Mouse (Mus musculus): Measurements from ENCODE around the gene Gm13871. TPM values are rescaled to one million over a fixed set of nuclear protein-coding genes. Genes with fewer than 3 reads are reported as not detected.

Gm13871 gene
- not detected in 4 replicates for total RNA-seq (2023)

DNA sequence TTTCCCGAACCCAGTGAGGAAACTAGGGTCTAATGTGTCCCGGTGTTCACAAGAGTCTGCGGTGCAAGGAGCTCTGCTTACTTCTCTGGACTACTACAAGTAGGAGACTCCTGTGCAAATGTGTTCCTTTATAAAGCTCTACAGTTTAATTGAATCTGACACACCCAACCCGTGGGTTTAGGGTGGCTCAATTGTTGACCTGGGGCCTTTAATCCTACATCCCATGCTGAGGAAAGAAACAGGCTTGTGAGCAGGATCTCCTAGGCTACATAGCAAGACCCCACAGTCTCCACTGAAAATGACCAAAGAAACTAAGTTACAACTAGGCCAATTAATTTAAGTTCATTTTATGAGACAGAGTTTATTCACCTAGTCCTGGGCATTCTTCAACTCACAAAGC is at the start of gene Gm13871:
TSS of gene Gm13871 (minus strand) at position 101 of the 400 bp plus-strand sequence.

DNA sequence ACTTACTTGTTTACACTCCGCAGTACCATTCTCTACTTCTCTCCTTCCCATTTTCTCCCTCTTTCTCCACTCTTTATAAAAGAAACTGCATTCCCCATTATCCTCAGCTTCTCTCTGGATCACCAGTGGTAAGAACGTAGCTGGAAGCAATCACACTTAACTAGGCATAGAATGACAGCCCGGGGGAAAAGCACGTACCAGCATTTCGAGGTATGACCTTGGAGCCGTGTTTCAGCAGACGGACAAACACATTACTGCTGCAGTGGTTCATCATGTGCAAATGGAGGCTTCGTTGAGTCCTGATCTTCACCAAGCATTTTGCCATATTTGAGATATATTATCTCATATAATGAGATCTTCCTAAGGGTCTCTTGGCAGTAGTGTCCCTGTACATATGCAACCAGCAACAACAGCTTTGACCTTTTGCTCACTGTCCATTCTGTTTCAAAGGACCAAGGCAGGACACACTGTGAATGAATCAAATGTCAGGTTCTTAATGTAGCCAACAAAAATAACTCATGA is 44.7 kb upstream of the Gm13871 start, which contains the start of gene 2310002L09Rik:
TSS of gene 2310002L09Rik (minus strand) at position 472 of the 522 bp plus-strand sequence.

DNA sequence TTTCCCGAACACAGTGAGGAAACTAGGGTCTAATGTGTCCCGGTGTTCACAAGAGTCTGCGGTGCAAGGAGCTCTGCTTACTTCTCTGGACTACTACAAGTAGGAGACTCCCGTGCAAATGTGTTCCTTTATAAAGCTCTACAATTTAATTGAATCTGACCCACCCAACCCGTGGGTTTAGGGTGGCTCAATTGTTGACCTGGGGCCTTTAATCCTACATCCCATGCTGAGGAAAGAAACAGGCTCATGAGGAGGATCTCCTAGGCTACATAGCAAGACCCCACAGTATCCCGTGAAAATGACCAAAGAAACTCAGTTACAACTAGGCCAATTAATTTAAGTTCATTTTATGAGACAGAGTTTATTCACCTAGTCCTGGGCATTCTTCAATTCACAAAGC is 14.9 kb upstream of the Gm13871 start, which contains the start of gene Gm11756:
TSS of gene Gm11756 (minus strand) at position 101 of the 400 bp plus-strand sequence.

DNA sequence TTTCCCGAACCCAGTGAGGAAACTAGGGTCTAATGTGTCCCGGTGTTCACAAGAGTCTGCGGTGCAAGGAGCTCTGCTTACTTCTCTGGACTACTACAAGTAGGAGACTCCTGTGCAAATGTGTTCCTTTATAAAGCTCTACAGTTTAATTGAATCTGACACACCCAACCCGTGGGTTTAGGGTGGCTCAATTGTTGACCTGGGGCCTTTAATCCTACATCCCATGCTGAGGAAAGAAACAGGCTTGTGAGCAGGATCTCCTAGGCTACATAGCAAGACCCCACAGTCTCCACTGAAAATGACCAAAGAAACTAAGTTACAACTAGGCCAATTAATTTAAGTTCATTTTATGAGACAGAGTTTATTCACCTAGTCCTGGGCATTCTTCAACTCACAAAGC is 14.7 kb downstream of the Gm13871 start, which contains the start of gene Gm11757:
TSS of gene Gm11757 (minus strand) at position 101 of the 400 bp plus-strand sequence.

DNA sequence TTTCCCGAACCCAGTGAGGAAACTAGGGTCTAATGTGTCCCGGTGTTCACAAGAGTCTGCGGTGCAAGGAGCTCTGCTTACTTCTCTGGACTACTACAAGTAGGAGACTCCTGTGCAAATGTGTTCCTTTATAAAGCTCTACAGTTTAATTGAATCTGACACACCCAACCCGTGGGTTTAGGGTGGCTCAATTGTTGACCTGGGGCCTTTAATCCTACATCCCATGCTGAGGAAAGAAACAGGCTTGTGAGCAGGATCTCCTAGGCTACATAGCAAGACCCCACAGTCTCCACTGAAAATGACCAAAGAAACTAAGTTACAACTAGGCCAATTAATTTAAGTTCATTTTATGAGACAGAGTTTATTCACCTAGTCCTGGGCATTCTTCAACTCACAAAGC is 29.6 kb downstream of the Gm13871 start, which contains the start of gene Gm11758:
TSS of gene Gm11758 (minus strand) at position 101 of the 400 bp plus-strand sequence.

Other genes with a start within 250 kb of the Gm13871 start
- not detected in 4 replicates for gene Gm11239, start 237.6 kb downstream of the Gm13871 start, total RNA-seq (2023)
- not detected in 4 replicates for gene Gm428, start 222.4 kb downstream of the Gm13871 start, total RNA-seq (2023)
- gene Rasef, start 115.0 kb downstream of the Gm13871 start, total RNA-seq (2023): not detected in 4 replicates
- not detected in 4 replicates for gene Gm11758, start 29.7 kb downstream of the Gm13871 start, total RNA-seq (2023)
- gene Gm11757, start 14.8 kb downstream of the Gm13871 start, total RNA-seq (2023): not detected in 4 replicates
- not detected in 4 replicates for gene Gm11756, start 14.8 kb upstream of the Gm13871 start, total RNA-seq (2023)
- gene 2310002L09Rik, start 44.9 kb upstream of the Gm13871 start, total RNA-seq (2023): not detected in 4 replicates
- not detected in 4 replicates for gene Frmd3, start 107.5 kb upstream of the Gm13871 start, total RNA-seq (2023)

All from B cell, adult 62 days (primary cell).